Mouse (Mus musculus) stomach, postnatal 0 days (tissue): Measurements from ENCODE around the gene Diaph3. TPM values are rescaled to one million over a fixed set of nuclear protein-coding genes. Genes with fewer than 3 reads are reported as not detected.

ENCODE experiments used
- ATAC-seq: fragments of 200-750 bp; cut with Nextera tagmentation; 2 replicates; pipeline ENCODE4 v1.8.0; 2017; ENCODE audit not compliant: low FRiP score, low TSS enrichment
- DNase-seq: peaks from one replicate; pipeline ENCODE4 v3.0.0-alpha.2; 2016; ENCODE audit warnings: low spot score
- H3K27ac ChIP-seq: fragments of 300-500 bp; sonication (generic); replicated peaks from 2 replicates; pipeline ENCODE4 v1.5.1; 2014; ENCODE audit warnings: mild to moderate bottlenecking, control low read depth
- H3K27me3 ChIP-seq: fragments of 300-500 bp; sonication (generic); 2 replicates; pipeline ENCODE4 v1.6.1; 2014; ENCODE audit warnings: low read length; ENCODE audit not compliant: control insufficient read depth, insufficient read depth
- H3K36me3 ChIP-seq: fragments of 300-500 bp; sonication (generic); 2 replicates; pipeline ENCODE4 v1.6.1; 2014; ENCODE audit warnings: low read length, mixed read lengths; ENCODE audit not compliant: control insufficient read depth, insufficient read depth
- H3K4me1 ChIP-seq: fragments of 300-500 bp; sonication (generic); replicated peaks from 2 replicates; pipeline ENCODE4 v1.6.1; 2014; ENCODE audit warnings: antibody characterized with exemption; ENCODE audit not compliant: control insufficient read depth, insufficient read depth
- H3K4me2 ChIP-seq: fragments of 300-500 bp; sonication (generic); replicated peaks from 2 replicates; pipeline ENCODE4 v1.6.1; 2014; ENCODE audit warnings: low read depth, mild to moderate bottlenecking, control low read depth, moderate library complexity
- H3K4me3 ChIP-seq: fragments of 300-500 bp; sonication (generic); 2 replicates; pipeline ENCODE4 v1.5.1; 2014; ENCODE audit warnings: low read depth, low read length, control low read depth
- H3K9ac ChIP-seq: fragments of 300-500 bp; sonication (generic); 2 replicates; pipeline ENCODE4 v1.6.1; 2014; ENCODE audit warnings: mild to moderate bottlenecking, low read length, control low read depth, mixed read lengths
- H3K9me3 ChIP-seq: fragments of 300-500 bp; sonication (generic); 2 replicates; pipeline ENCODE4 v1.6.1; 2016; ENCODE audit warnings: low read length; ENCODE audit not compliant: control insufficient read depth
- CTCF ChIP-seq: IDR thresholded peaks from 2 replicates; pipeline ENCODE4 v1.5.1; 2016; ENCODE audit warnings: antibody characterized with exemption, low read depth, mild to moderate bottlenecking, moderate library complexity
- EP300 ChIP-seq: optimal IDR thresholded peaks from 2 replicates; pipeline ENCODE3; 2016; ENCODE audit warnings: antibody characterized with exemption
- WGBS: fragments of 180-500 bp; shearing (Covaris S2); extraction: QIAGEN DNeasy Blood & Tissue Kit; methylation state at CpG from one replicate; pipeline ENCODE4 v1.1.7; 2014; 5-methylcytosine and 5-hydroxymethylcytosine counted together
- polyA plus RNA-seq: library from polyadenylated mRNA; unstranded; fragments of >200 nt; fragmentation: Nextera tagmentation; extraction: Ambion mirVana; gene quantifications from 2 replicates; pipeline ENCODE4 v1.2.1, GENCODE M21; 2015

Gene Diaph3
- polyA plus RNA-seq, 1 experiment from 2014 or later: 3.5 TPM

GRCm38 (mm10) chr14:86750351-86750750 lies 390.7 kb downstream of the Diaph3 start:
- ATAC-seq (no peak), DNase-seq (no peak)
- Histone ChIP-seq H3K36me3 (no peaks in the 10 kb centered on the region), H3K27me3 (no peaks in the 10 kb centered on the region), H3K9ac (no peak overlapping the region), H3K27ac (no peak overlapping the region), H3K4me2 (no peak overlapping the region), H3K4me1 (no peaks in the 10 kb centered on the region), H3K4me3 (no peak overlapping the region), H3K9me3 (no peaks in the 10 kb centered on the region)
- TF ChIP-seq EP300 (no peak), CTCF (no peak)
- WGBS: 82% methylated on average over 7 of the region's 7 CpGs

GRCm38 (mm10) chr14:86749425-86749824 lies 391.6 kb downstream of the Diaph3 start:
- DNase-seq (no peak), ATAC-seq (no peak)
- no peak for TF ChIP-seq CTCF
- H3K9ac ChIP-seq: no peak overlapping the region
- no peaks in the 10 kb centered on the region for H3K9me3 ChIP-seq
- WGBS: 73% methylated on average over 4 of the region's 4 CpGs
- H3K36me3 ChIP-seq: no peaks in the 10 kb centered on the region
- no peaks in the 10 kb centered on the region for H3K4me1 ChIP-seq
- H3K27ac ChIP-seq: no peak overlapping the region
- H3K4me2 ChIP-seq: no peak overlapping the region
- no peaks in the 10 kb centered on the region for H3K27me3 ChIP-seq
- H3K4me3 ChIP-seq: no peak overlapping the region

GRCm38 (mm10) chr14:86748876-86749275 lies 392.2 kb downstream of the Diaph3 start:
- H3K9ac ChIP-seq: no peak overlapping the region
- no peaks in the 10 kb centered on the region for H3K4me1 ChIP-seq
- WGBS: 46% methylated on average over 7 of the region's 7 CpGs
- TF ChIP-seq CTCF (0 out of 2 replicates have a peak, but pooled peaks have one; percentile 13), EP300 (no peak)
- no peaks in the 10 kb centered on the region for H3K36me3 ChIP-seq
- H3K4me3 ChIP-seq: no peak overlapping the region
- no peaks in the 10 kb centered on the region for H3K9me3 ChIP-seq
- no peak overlapping the region for H3K27ac ChIP-seq
- ATAC-seq: no peak
- DNase-seq: no peak
- H3K4me2 ChIP-seq: no peak overlapping the region
- H3K27me3 ChIP-seq: no peaks in the 10 kb centered on the region

- ATAC-seq (no peak), DNase-seq (no peak)
- Histone ChIP-seq H3K27ac (no peak overlapping the region), H3K27me3 (no peaks in the 10 kb centered on the region), H3K9me3 (no peaks in the 10 kb centered on the region), H3K36me3 (no peaks in the 10 kb centered on the region), H3K4me1 (no peaks in the 10 kb centered on the region), H3K4me3 (no peak overlapping the region), H3K9ac (no peak overlapping the region), H3K4me2 (no peak overlapping the region)
- 81% methylated on average over 6 of the region's 6 CpGs for WGBS
- TF ChIP-seq EP300 (no peak), CTCF (no peak)
Measured at GRCm38 (mm10) chr14:86744523-86744922, 396.5 kb downstream of the Diaph3 start.

GRCm38 (mm10) chr14:86741855-86742531 lies 399.0 kb downstream of the Diaph3 start:
- Histone ChIP-seq H3K4me2 (no peak overlapping the region), H3K9ac (no peak overlapping the region), H3K27ac (no peak overlapping the region), H3K9me3 (no peaks in the 10 kb centered on the region), H3K4me1 (no peaks in the 10 kb centered on the region), H3K4me3 (no peak overlapping the region), H3K27me3 (no peaks in the 10 kb centered on the region), H3K36me3 (no peaks in the 10 kb centered on the region)
- DNase-seq (no peak), ATAC-seq (no peak)
- 81% methylated on average over 7 of the region's 7 CpGs for WGBS
- no peak for TF ChIP-seq CTCF
- no peak for TF ChIP-seq EP300

- no peak overlapping the region for H3K27ac ChIP-seq
- no peaks in the 10 kb centered on the region for H3K36me3 ChIP-seq
- H3K4me3 ChIP-seq: no peak overlapping the region
- H3K9me3 ChIP-seq: no peaks in the 10 kb centered on the region
- 41% methylated on average over 5 of the region's 5 CpGs for WGBS
- H3K4me2 ChIP-seq: no peak overlapping the region
- H3K9ac ChIP-seq: no peak overlapping the region
- TF ChIP-seq CTCF (no peak), EP300 (no peak)
- no peaks in the 10 kb centered on the region for H3K4me1 ChIP-seq
- DNase-seq (no peak), ATAC-seq (no peak)
- no peaks in the 10 kb centered on the region for H3K27me3 ChIP-seq
Measured at GRCm38 (mm10) chr14:86738916-86739315, 402.1 kb downstream of the Diaph3 start.
